Mouse (Mus musculus): ENCODE data around the gene Zfp830. TPM values are rescaled to one million over a fixed set of nuclear protein-coding genes. Genes with fewer than 3 reads are reported as not detected.

Zfp830 gene
- polyA plus RNA-seq, 1 experiment from 2014 or later: 27.1 TPM

GRCm38 (mm10) chr11:82782197-82782596 is 18.1 kb downstream of the Zfp830 start:
- WGBS: 31% methylated on average over 6 of the region's 6 CpGs
- Histone ChIP-seq H3K36me3 (ENCODE audit: control insufficient read depth, insufficient read depth, low read length) (peaks cover 39% of the 10 kb centered on the region), H3K4me3 (ENCODE audit: control insufficient read depth in 1 of 2, insufficient read depth in 1 of 2, low read depth in 1 of 2, low read length in 2 of 2) (peak overlapping the region; percentile 87 to 88), H3K27ac (replicated peaks in 1 of 2; ENCODE audit: control insufficient read depth in 1 of 2, insufficient read depth in 1 of 2, low read depth in 2 of 2, low read length in 2 of 2) (peak overlapping the region in 1 of 2 experiments; percentile 95; a peak in 2 of 4 replicates), H3K27me3 (ENCODE audit: control insufficient read depth, insufficient read depth, low read length) (no peaks in the 10 kb centered on the region), H3K4me2 (ENCODE audit: low read length) (peak overlapping the region; percentile 88), H3K9ac (ENCODE audit: low read length) (peak overlapping the region; percentile 97), H3K4me1 (ENCODE audit: control insufficient read depth in 2 of 2, insufficient read depth in 2 of 2, low read length in 2 of 2) (peaks cover 5 to 14% of the 10 kb centered on the region in 2 experiments), H3K9me3 (ENCODE audit: control insufficient read depth, low read length) (no peaks in the 10 kb centered on the region)
- ATAC-seq (ENCODE audit: insufficient number of reproducible peaks, insufficient read depth, low FRiP score, low read depth): no peak

DNA sequence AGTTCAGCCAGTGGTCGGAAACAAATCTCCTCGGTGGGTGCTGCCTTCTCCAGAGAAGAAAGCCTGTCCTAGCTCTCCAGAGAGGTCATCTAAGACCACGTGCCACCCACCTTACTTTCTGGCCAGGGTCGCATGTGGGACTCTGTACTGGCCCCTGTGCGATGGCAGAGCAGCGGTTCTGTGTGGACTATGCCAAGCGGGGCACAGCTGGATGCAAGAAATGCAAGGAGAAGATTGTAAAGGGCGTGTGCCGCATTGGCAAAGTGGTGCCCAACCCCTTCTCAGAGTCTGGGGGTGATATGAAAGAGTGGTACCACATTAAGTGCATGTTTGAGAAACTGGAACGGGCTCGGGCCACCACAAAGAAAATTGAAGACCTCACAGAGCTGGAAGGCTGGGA is 19.3 kb downstream of the Zfp830 start:
- no peak for ATAC-seq (ENCODE audit: insufficient number of reproducible peaks, insufficient read depth, low FRiP score, low read depth)
- Histone ChIP-seq H3K27ac (replicated peaks in 1 of 2; ENCODE audit: control insufficient read depth in 1 of 2, insufficient read depth in 1 of 2, low read depth in 2 of 2, low read length in 2 of 2) (no peak overlapping the region), H3K4me2 (ENCODE audit: low read length) (no peak overlapping the region), H3K9me3 (ENCODE audit: control insufficient read depth, low read length) (no peaks in the 10 kb centered on the region), H3K4me1 (ENCODE audit: control insufficient read depth in 2 of 2, insufficient read depth in 2 of 2, low read length in 2 of 2) (peaks cover 5 to 14% of the 10 kb centered on the region in 2 experiments), H3K9ac (ENCODE audit: low read length) (no peak overlapping the region), H3K4me3 (ENCODE audit: control insufficient read depth in 1 of 2, insufficient read depth in 1 of 2, low read depth in 1 of 2, low read length in 2 of 2) (no peak overlapping the region), H3K27me3 (ENCODE audit: control insufficient read depth, insufficient read depth, low read length) (no peaks in the 10 kb centered on the region), H3K36me3 (ENCODE audit: control insufficient read depth, insufficient read depth, low read length) (peaks cover 52% of the 10 kb centered on the region)
- 90% methylated on average over 11 of the region's 11 CpGs for WGBS

DNA sequence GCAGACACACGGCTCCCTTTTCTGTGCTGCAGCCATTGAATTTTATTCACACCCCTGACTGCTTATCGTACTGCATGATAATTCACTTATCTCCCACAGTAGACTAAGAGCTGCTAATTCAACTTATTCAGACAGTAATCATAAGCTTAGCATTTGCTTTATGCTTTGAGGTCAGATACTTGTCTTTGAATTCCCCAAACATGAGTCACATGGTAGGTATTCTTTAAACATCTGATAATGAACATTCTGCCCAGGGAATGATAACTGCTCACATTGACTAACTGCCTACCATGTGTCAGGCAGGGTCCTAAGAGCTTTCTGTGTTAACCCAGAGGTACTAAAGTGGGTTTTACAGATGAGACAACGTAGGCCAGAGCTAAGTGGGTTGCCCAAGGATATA is 42.5 kb downstream of the Zfp830 start:
- 48% methylated on average over 3 of the region's 3 CpGs for WGBS
- H3K27ac ChIP-seq (replicated peaks in 1 of 2; ENCODE audit: control insufficient read depth in 1 of 2, insufficient read depth in 1 of 2, low read depth in 2 of 2, low read length in 2 of 2): no peak overlapping the region
- no peak overlapping the region for H3K9ac ChIP-seq (ENCODE audit: low read length)
- peaks cover 37% of the 10 kb centered on the region for H3K36me3 ChIP-seq (ENCODE audit: control insufficient read depth, insufficient read depth, low read length)
- H3K4me3 ChIP-seq (ENCODE audit: control insufficient read depth in 1 of 2, insufficient read depth in 1 of 2, low read depth in 1 of 2, low read length in 2 of 2): no peak overlapping the region
- H3K4me1 ChIP-seq (ENCODE audit: control insufficient read depth in 2 of 2, insufficient read depth in 2 of 2, low read length in 2 of 2): peaks cover 1 to 14% of the 10 kb centered on the region in 2 experiments; a peak in 3 of 4 replicates
- H3K27me3 ChIP-seq (ENCODE audit: control insufficient read depth, insufficient read depth, low read length): no peaks in the 10 kb centered on the region
- H3K4me2 ChIP-seq (ENCODE audit: low read length): no peak overlapping the region
- no peak for ATAC-seq (ENCODE audit: insufficient number of reproducible peaks, insufficient read depth, low FRiP score, low read depth)
- H3K9me3 ChIP-seq (ENCODE audit: control insufficient read depth, low read length): no peaks in the 10 kb centered on the region

DNA sequence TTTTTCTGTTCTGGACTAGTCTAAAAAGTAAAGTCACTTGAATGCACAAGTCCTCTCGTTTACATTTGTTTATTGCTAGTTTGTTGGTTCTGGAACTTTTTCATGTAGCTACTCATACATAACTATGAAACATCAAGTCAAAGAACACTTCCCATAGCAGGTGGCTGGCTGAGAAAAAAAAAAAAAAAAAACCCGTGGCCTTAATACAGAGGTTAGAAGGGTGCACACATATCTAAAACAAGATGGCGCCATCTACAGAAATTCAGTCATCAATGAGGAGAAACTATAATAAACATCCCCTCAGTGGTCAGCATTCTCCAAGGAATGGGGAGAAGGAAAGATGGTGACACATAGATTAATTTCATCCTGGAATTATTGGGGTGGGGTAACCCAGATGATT is 43.2 kb downstream of the Zfp830 start:
- H3K27me3 ChIP-seq (ENCODE audit: control insufficient read depth, insufficient read depth, low read length): no peaks in the 10 kb centered on the region
- no peak overlapping the region for H3K9ac ChIP-seq (ENCODE audit: low read length)
- H3K4me2 ChIP-seq (ENCODE audit: low read length): no peak overlapping the region
- no peak overlapping the region for H3K27ac ChIP-seq (replicated peaks in 1 of 2; ENCODE audit: control insufficient read depth in 1 of 2, insufficient read depth in 1 of 2, low read depth in 2 of 2, low read length in 2 of 2)
- peaks cover 30% of the 10 kb centered on the region for H3K36me3 ChIP-seq (ENCODE audit: control insufficient read depth, insufficient read depth, low read length)
- 75% methylated on average over 3 of the region's 3 CpGs for WGBS
- H3K9me3 ChIP-seq (ENCODE audit: control insufficient read depth, low read length): no peaks in the 10 kb centered on the region
- peaks cover 5 to 20% of the 10 kb centered on the region in 2 experiments for H3K4me1 ChIP-seq (ENCODE audit: control insufficient read depth in 2 of 2, insufficient read depth in 2 of 2, low read length in 2 of 2)
- no peak overlapping the region for H3K4me3 ChIP-seq (ENCODE audit: control insufficient read depth in 1 of 2, insufficient read depth in 1 of 2, low read depth in 1 of 2, low read length in 2 of 2)
- ATAC-seq (ENCODE audit: insufficient number of reproducible peaks, insufficient read depth, low FRiP score, low read depth): no peak

GRCm38 (mm10) chr11:82808485-82808884 is 44.3 kb downstream of the Zfp830 start:
- Histone ChIP-seq H3K27ac (replicated peaks in 1 of 2; ENCODE audit: control insufficient read depth in 1 of 2, insufficient read depth in 1 of 2, low read depth in 2 of 2, low read length in 2 of 2) (peak overlapping the region in 1 of 2 experiments; percentile 40; a peak in 1 of 4 replicates), H3K9ac (ENCODE audit: low read length) (no peak overlapping the region), H3K4me2 (ENCODE audit: low read length) (no peak overlapping the region), H3K9me3 (ENCODE audit: control insufficient read depth, low read length) (no peaks in the 10 kb centered on the region), H3K36me3 (ENCODE audit: control insufficient read depth, insufficient read depth, low read length) (peaks cover 19% of the 10 kb centered on the region), H3K4me3 (ENCODE audit: control insufficient read depth in 1 of 2, insufficient read depth in 1 of 2, low read depth in 1 of 2, low read length in 2 of 2) (no peak overlapping the region), H3K27me3 (ENCODE audit: control insufficient read depth, insufficient read depth, low read length) (no peaks in the 10 kb centered on the region), H3K4me1 (ENCODE audit: control insufficient read depth in 2 of 2, insufficient read depth in 2 of 2, low read length in 2 of 2) (peaks cover 13 to 27% of the 10 kb centered on the region in 2 experiments)
- 44% methylated on average over 5 of the region's 5 CpGs for WGBS
- ATAC-seq (ENCODE audit: insufficient number of reproducible peaks, insufficient read depth, low FRiP score, low read depth): no peak

Other genes starting within 250 kb of the Zfp830 start
- gene Cct6b, start within 50 bp of the Zfp830 start, polyA plus RNA-seq (2014; fragmentation: Nextera tagmentation; extraction: Ambion mirVana): 0.38 and 0.47 TPM in 2 replicates
- gene Lig3, start 16.8 kb downstream of the Zfp830 start, polyA plus RNA-seq (2014; fragmentation: Nextera tagmentation; extraction: Ambion mirVana): 22.9 and 25.4 TPM in 2 replicates
- 3.7 and 3.8 TPM in 2 replicates for gene Rffl, start 106.9 kb downstream of the Zfp830 start, polyA plus RNA-seq (2014; fragmentation: Nextera tagmentation; extraction: Ambion mirVana)
- gene Rad51d, start 126.3 kb downstream of the Zfp830 start, polyA plus RNA-seq (2014; fragmentation: Nextera tagmentation; extraction: Ambion mirVana): 15.0 and 15.8 TPM in 2 replicates
- 0.09 and 0.35 TPM in 2 replicates for gene Fndc8, start 127.8 kb downstream of the Zfp830 start, polyA plus RNA-seq (2014; fragmentation: Nextera tagmentation; extraction: Ambion mirVana)
- gene Nle1, start 144.1 kb downstream of the Zfp830 start, polyA plus RNA-seq (2014; fragmentation: Nextera tagmentation; extraction: Ambion mirVana): 18.8 and 19.0 TPM in 2 replicates
- 206 and 211 TPM in 2 replicates for gene Unc45b, start 146.2 kb downstream of the Zfp830 start, polyA plus RNA-seq (2014; fragmentation: Nextera tagmentation; extraction: Ambion mirVana)
- 6.2 and 6.8 TPM in 2 replicates for gene Slfn5, start 187.0 kb downstream of the Zfp830 start, polyA plus RNA-seq (2014; fragmentation: Nextera tagmentation; extraction: Ambion mirVana)
- gene Slfn9, start 227.5 kb downstream of the Zfp830 start, polyA plus RNA-seq (2014; fragmentation: Nextera tagmentation; extraction: Ambion mirVana): 12.4 and 13.8 TPM in 2 replicates

Data from heart, embryonic 14.5 days (tissue).